Comparison of ENCODE assay signal across 8 mouse cellular contexts in genomic region chr12:82168820-82169533, GRCm38 (mm10). TPM values are rescaled to one million over a fixed set of nuclear protein-coding genes. Genes with fewer than 3 reads are reported as not detected.
DNase-seq lines count a peak whose midpoint lies in the region; ATAC-seq and TF ChIP-seq lines count a peak whose summit lies in the region.

Gene Sipa1l1, plus strand, starts transcription at chr12:82169320.

- no peak for TF ChIP-seq CTCF in C2C12 (IDR thresholded peaks at IDR 0.05; ENCODE audit: control insufficient read depth, insufficient read depth, insufficient read length)
- 0 out of 2 replicates have a peak, but pooled peaks have one; percentile 18 for TF ChIP-seq CTCF in brain, embryonic 14.5 days (IDR thresholded peaks at IDR 0.05; ENCODE audit: borderline replicate concordance, extremely low read depth, insufficient read depth, insufficient read length)
- no peak; the same call in 1 of the 2 replicates for TF ChIP-seq CTCF in kidney, postnatal 0 days (IDR thresholded peaks at IDR 0.05; ENCODE audit: low read depth)

- peak within 1 kb of the TSS; percentile 95 for H3K27ac ChIP-seq in heart, embryonic 12.5 days (ENCODE audit: poor library complexity, severe bottlenecking)
- H3K27ac ChIP-seq in kidney, postnatal 0 days, result peak within 1 kb of the TSS; percentile 90
- peak within 1 kb of the TSS; percentile 90 for H3K27ac ChIP-seq in liver, embryonic 11.5 days (ENCODE audit: low read depth, low read length)
- peak within 1 kb of the TSS; percentile 97 for H3K27ac ChIP-seq in stomach, embryonic 14.5 days (ENCODE audit: low read length)

- peak within 1 kb of the TSS; percentile 77 for H3ac ChIP-seq in C2C12 (ENCODE audit: control insufficient read depth, insufficient read length, low read depth)

- peaks cover 12% of the 10 kb centered on the region for H3K4me1 ChIP-seq in erythroblast, embryonic 14.5 days (ENCODE audit: control insufficient read depth)
- H3K4me1 ChIP-seq in heart, embryonic 12.5 days (replicated peaks), result peaks cover 33% of the 10 kb centered on the region
- H3K4me1 ChIP-seq in kidney, postnatal 0 days (replicated peaks; ENCODE audit: insufficient read depth, low read length), result peaks cover 9% of the 10 kb centered on the region; the same call in 1 of the 2 replicates
- peaks cover 22% of the 10 kb centered on the region for H3K4me1 ChIP-seq in liver, embryonic 11.5 days (replicated peaks; ENCODE audit: control insufficient read depth, insufficient read depth, low read length)
- 0 out of 2 replicates have a peak, but pooled peaks cover 12% of the 10 kb centered on the region for H3K4me1 ChIP-seq in stomach, embryonic 14.5 days (ENCODE audit: control insufficient read depth, insufficient read depth, low read length)

- H3K79me2 ChIP-seq in C2C12 (ENCODE audit: control insufficient read depth, insufficient read depth), result peaks cover 37% of the 10 kb centered on the region

- H3K9ac ChIP-seq in heart, embryonic 12.5 days, result peak within 1 kb of the TSS; percentile 95
- peak within 1 kb of the TSS; percentile 89 for H3K9ac ChIP-seq in kidney, postnatal 0 days (ENCODE audit: low read depth, low read length)
- peak within 1 kb of the TSS; percentile 88 for H3K9ac ChIP-seq in liver, embryonic 11.5 days (ENCODE audit: low read depth, low read length)
- H3K9ac ChIP-seq in stomach, embryonic 14.5 days (replicated peaks; ENCODE audit: low read depth, low read length), result peak within 1 kb of the TSS; percentile 96

- no peaks in the 10 kb centered on the region for H3K36me3 ChIP-seq in C2C12 (ENCODE audit: control insufficient read depth, insufficient read depth)
- H3K36me3 ChIP-seq in erythroblast, embryonic 14.5 days (ENCODE audit: control insufficient read depth), result no peaks in the 10 kb centered on the region
- H3K36me3 ChIP-seq in heart, embryonic 12.5 days, result no peaks in the 10 kb centered on the region
- H3K36me3 ChIP-seq in kidney, postnatal 0 days (ENCODE audit: insufficient read depth, low read length), result no peaks in the 10 kb centered on the region
- no peaks in the 10 kb centered on the region for H3K36me3 ChIP-seq in liver, embryonic 11.5 days (ENCODE audit: control insufficient read depth, insufficient read depth, low read length)
- H3K36me3 ChIP-seq in stomach, embryonic 14.5 days (ENCODE audit: control insufficient read depth, insufficient read depth, low read length), result no peaks in the 10 kb centered on the region

- 2% methylated on average over 40 of the region's 43 CpGs for WGBS in heart, embryonic 12.5 days
- WGBS in kidney, postnatal 0 days, result under 1% methylated on average over 38 of the region's 43 CpGs
- 2% methylated on average over 37 of the region's 43 CpGs for WGBS in liver, embryonic 11.5 days
- under 1% methylated on average over 42 of the region's 43 CpGs for WGBS in stomach, embryonic 14.5 days

- H3K79me3 ChIP-seq in C2C12 (ENCODE audit: low read depth), result peaks cover 28% of the 10 kb centered on the region

- peak within 1 kb of the TSS; percentile 64 for H3K4me3 ChIP-seq in C2C12 (ENCODE audit: insufficient read depth, poor library complexity, severe bottlenecking)
- peak within 1 kb of the TSS; percentile 63 for H3K4me3 ChIP-seq in erythroblast, embryonic 14.5 days (replicated peaks)
- H3K4me3 ChIP-seq in heart, embryonic 12.5 days, result peak within 1 kb of the TSS; percentile 95
- H3K4me3 ChIP-seq in kidney, postnatal 0 days (replicated peaks; ENCODE audit: low read depth, low read length), result peak within 1 kb of the TSS; percentile 87
- H3K4me3 ChIP-seq in liver, embryonic 11.5 days (ENCODE audit: low read depth, low read length), result peak within 1 kb of the TSS; percentile 95
- peak within 1 kb of the TSS; percentile 90 for H3K4me3 ChIP-seq in stomach, embryonic 14.5 days (ENCODE audit: low read depth, low read length)

- peak; percentile 63; the same call in 1 of the 2 replicates for TF ChIP-seq POLR2A in brain, embryonic 14.5 days (IDR thresholded peaks at IDR 0.05; ENCODE audit: borderline replicate concordance, extremely low read depth, insufficient read depth, insufficient read length, poor library complexity, severe bottlenecking)

- peak within 1 kb of the TSS; percentile 85 for H3K4me2 ChIP-seq in heart, embryonic 12.5 days
- peak within 1 kb of the TSS; percentile 86 for H3K4me2 ChIP-seq in kidney, postnatal 0 days (ENCODE audit: low read length)
- H3K4me2 ChIP-seq in liver, embryonic 11.5 days, result peak within 1 kb of the TSS; percentile 94
- H3K4me2 ChIP-seq in stomach, embryonic 14.5 days (replicated peaks; ENCODE audit: low read depth, low read length), result peak within 1 kb of the TSS; percentile 65

- DNase-seq in brain, embryonic 14.5 days (ENCODE audit: low read depth), result peak; percentile 99
- peak; percentile 99 for DNase-seq in kidney, postnatal 0 days (ENCODE audit: low spot score)
- DNase-seq in liver, embryonic 11.5 days (ENCODE audit: low spot score), result peak; percentile 92
- DNase-seq in naive thymus-derived CD4-positive, alpha-beta T cell, adult 2 months (ENCODE audit: low read depth), result peak; percentile 98

- H3K27me3 ChIP-seq in C2C12 (ENCODE audit: control insufficient read depth, insufficient read depth, insufficient read length), result no peaks in the 10 kb centered on the region
- H3K27me3 ChIP-seq in erythroblast, embryonic 14.5 days (ENCODE audit: control insufficient read depth), result peaks cover 42% of the 10 kb centered on the region
- no peaks in the 10 kb centered on the region for H3K27me3 ChIP-seq in heart, embryonic 12.5 days (replicated peaks)
- no peaks in the 10 kb centered on the region for H3K27me3 ChIP-seq in kidney, postnatal 0 days (ENCODE audit: insufficient read depth, low read length)
- H3K27me3 ChIP-seq in liver, embryonic 11.5 days (replicated peaks; ENCODE audit: control insufficient read depth, insufficient read depth, low read length), result no peaks in the 10 kb centered on the region
- H3K27me3 ChIP-seq in stomach, embryonic 14.5 days (ENCODE audit: control insufficient read depth, insufficient read depth, low read length), result no peaks in the 10 kb centered on the region

- H3K9me3 ChIP-seq in erythroblast, embryonic 14.5 days (ENCODE audit: control insufficient read depth, low read length), result no peaks in the 10 kb centered on the region
- no peaks in the 10 kb centered on the region for H3K9me3 ChIP-seq in heart, embryonic 12.5 days (replicated peaks)
- no peaks in the 10 kb centered on the region for H3K9me3 ChIP-seq in kidney, postnatal 0 days (replicated peaks; ENCODE audit: low read length)
- H3K9me3 ChIP-seq in liver, embryonic 11.5 days (ENCODE audit: control insufficient read depth, low read length), result no peaks in the 10 kb centered on the region
- H3K9me3 ChIP-seq in stomach, embryonic 14.5 days (ENCODE audit: control insufficient read depth, low read depth, low read length), result no peaks in the 10 kb centered on the region

- peak; percentile 89 for ATAC-seq in heart, embryonic 12.5 days (ENCODE audit: insufficient number of reproducible peaks, low FRiP score)
- peak; percentile 93 for ATAC-seq in kidney, postnatal 0 days (replicated peaks; ENCODE audit: low FRiP score, low read depth)
- peak; percentile 91 for ATAC-seq in liver, embryonic 11.5 days (replicated peaks; ENCODE audit: low FRiP score)
- ATAC-seq in stomach, embryonic 14.5 days (ENCODE audit: insufficient number of reproducible peaks, insufficient read depth, low FRiP score, low read depth), result peak; percentile 91

TF ChIP-seq in C2C12, 6 proteins besides CTCF, POLR2A, EP300 and RAD21:
- no peak for TF ChIP-seq MAX (IDR thresholded peaks at IDR 0.05)
- TF ChIP-seq FOSL1 (IDR thresholded peaks at IDR 0.05; ENCODE audit: insufficient read depth, low read length, poor library complexity, severe bottlenecking), result no peak
- no peak for TF ChIP-seq USF1 (IDR thresholded peaks at IDR 0.05; ENCODE audit: low read depth)
- TF ChIP-seq MYOG (IDR thresholded peaks at IDR 0.05; ENCODE audit: control insufficient read depth, extremely low read depth, insufficient read length), result no peak
- TF ChIP-seq CEBPB (IDR thresholded peaks at IDR 0.05; ENCODE audit: low read depth), result no peak
- TF ChIP-seq MYOD1 (IDR thresholded peaks at IDR 0.05; ENCODE audit: control insufficient read depth, insufficient read length, low read depth), result no peak
TF ChIP-seq in C2C12: peak in this region for 0.

RNA-seq across cellular contexts. Expression of gene Sipa1l1, which starts in this region (rescaled TPM):
- 9.7 TPM for polyA plus RNA-seq in C2C12 (2012; fragmentation: generic; extraction: Trizol)
- polyA plus RNA-seq in brain, embryonic 14.5 days (2012; rRNA removed), result 22.8 and 24.1 TPM in 2 replicates
- polyA plus RNA-seq in erythroblast, embryonic 14.5 days (2012), result 0.04 and 0.13 TPM in 2 replicates
- polyA plus RNA-seq in heart, embryonic 12.5 days (2016; fragmentation: Nextera tagmentation; extraction: Ambion mirVana), result 35.5 and 43.0 TPM in 2 replicates
- 17.3 and 20.4 TPM in 2 replicates for polyA plus RNA-seq in kidney, postnatal 0 days (2015; fragmentation: Nextera tagmentation; extraction: Ambion mirVana)
- 21.0 and 21.1 TPM in 2 replicates for polyA plus RNA-seq in liver, embryonic 11.5 days (2014; fragmentation: Nextera tagmentation; extraction: Ambion mirVana)
- polyA plus RNA-seq in stomach, embryonic 14.5 days (2014; fragmentation: Nextera tagmentation; extraction: Ambion mirVana), result 44.0 and 44.2 TPM in 2 replicates

Comparison
In these comparisons a context has a peak if more than half of its experiments do, and no peak if none do; other contexts are left out.
1. Peak in every context shown above with its lines: DNase-seq, ATAC-seq, H3K4me3 ChIP-seq and H3K27ac ChIP-seq.